Mouse (Mus musculus) neutrophil, adult 83 days (primary cell): ENCODE results near the gene Gfod1. TPM values are rescaled to one million over a fixed set of nuclear protein-coding genes. Genes with fewer than 3 reads are reported as not detected.

ENCODE experiments used
- total RNA-seq, 2 experiments: library from RNA; stranded (reverse); gene quantifications; one replicate each; pipeline ENCODE4 v1.2.4; 2023

Gfod1 gene
- 10 to 100 TPM; 27.9 to 39.1 TPM for total RNA-seq

DNA sequence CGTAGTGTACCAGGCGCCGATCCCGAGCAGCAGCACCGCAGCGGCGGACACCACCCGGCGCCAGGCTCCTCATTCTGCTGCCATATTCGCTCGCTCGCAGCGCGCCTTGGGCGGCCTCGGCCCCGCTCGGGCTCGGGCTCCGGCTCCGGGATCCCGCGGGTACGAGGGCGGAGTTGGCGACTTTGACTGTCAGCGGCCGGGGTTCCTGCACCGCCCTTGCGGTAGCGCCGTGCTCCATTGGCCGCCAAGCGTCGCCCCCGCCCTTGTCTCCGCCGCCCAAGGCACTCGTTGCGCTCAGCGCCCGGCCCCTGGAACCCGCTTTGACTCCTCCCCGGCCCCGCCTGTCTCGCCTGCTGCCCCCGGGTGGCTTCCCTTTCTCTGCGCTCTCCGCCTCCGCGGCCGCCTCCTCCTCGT, at the start of gene Gfod1:
Gene Gfod1 (minus strand): TSS at position 155 of the 414 bp plus-strand sequence.

DNA sequence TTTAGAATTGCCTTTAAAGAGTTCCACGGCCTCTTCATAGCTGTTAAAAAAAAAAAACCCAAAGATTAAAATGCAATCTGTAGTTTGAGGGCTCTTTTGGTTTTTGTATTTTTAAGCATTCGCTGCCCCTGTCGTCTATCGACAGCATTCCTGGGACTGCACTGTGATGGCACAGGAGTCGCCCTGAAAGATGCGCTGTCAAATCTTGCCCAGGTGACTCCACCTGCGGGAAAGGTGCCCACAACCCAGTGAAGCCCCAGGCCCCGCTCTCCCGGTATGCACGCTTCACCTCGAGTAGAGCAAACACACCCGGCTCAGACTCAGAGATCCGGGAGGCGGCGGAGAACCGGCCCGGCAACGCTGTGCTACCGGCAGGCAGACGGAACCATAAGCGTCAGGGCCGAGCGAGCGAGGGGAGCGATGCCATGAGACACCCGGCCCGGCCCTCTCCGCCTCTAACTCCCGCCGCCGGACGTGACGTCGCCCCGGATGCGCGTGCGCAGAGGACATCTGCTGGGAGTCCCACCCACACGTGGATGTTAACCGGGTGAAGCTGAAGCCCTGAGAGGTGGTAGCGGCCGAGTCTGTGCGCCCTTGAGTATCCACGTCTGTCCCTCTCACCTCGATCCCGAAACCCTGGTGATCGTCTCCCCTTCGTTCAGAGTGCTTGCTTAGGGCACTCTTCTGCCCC, 132.8 kb downstream of the Gfod1 start, which contains the start of gene Tbc1d7:
Gene Tbc1d7 (minus strand): TSS at position 482 of the 691 bp plus-strand sequence.

Other genes with a start within 250 kb of the Gfod1 start
- gene Tbc1d7, start 132.7 kb downstream of the Gfod1 start, total RNA-seq: 1 to 10 TPM; 7.2 to 7.4 TPM
- 1 to 10 TPM; 4.1 to 5.2 TPM for gene Sirt5, start 61.3 kb upstream of the Gfod1 start, total RNA-seq
- 10 to 100 TPM; 68.0 to 75.6 TPM for gene Nol7, start 94.2 kb upstream of the Gfod1 start, total RNA-seq
- 100 to 1,000 TPM in 1 of 2 experiments, 10 to 100 TPM in 1; 91.3 to 105 TPM for gene Ranbp9, start 177.1 kb upstream of the Gfod1 start, total RNA-seq